Mouse (Mus musculus) limb, embryonic 14.5 days (tissue): ENCODE results near the gene Dnajc5g. TPM values are rescaled to one million over a fixed set of nuclear protein-coding genes. Genes with fewer than 3 reads are reported as not detected.

ENCODE experiments used
- ATAC-seq: fragments of 200-750 bp; cut with Nextera tagmentation; 2 replicates; pipeline ENCODE4 v1.8.0; 2017; ENCODE audit warnings: low read depth, moderate number of reproducible peaks, moderate TSS enrichment; ENCODE audit not compliant: low FRiP score
- DNase-seq: peaks from one replicate; pipeline ENCODE4 v3.0.0-alpha.2; 2015; ENCODE audit warnings: low spot score
- H3K27ac ChIP-seq: fragments of 300-500 bp; sonication (generic); replicated peaks from 2 replicates; pipeline ENCODE4 v1.5.1; 2014; ENCODE audit warnings: low read depth, mild to moderate bottlenecking, low read length, moderate library complexity, mixed read lengths
- H3K27me3 ChIP-seq: fragments of 300-500 bp; sonication (generic); 2 replicates; pipeline ENCODE4 v1.6.1; 2014; ENCODE audit warnings: low read length, mixed read lengths; ENCODE audit not compliant: control insufficient read depth, insufficient read depth
- H3K36me3 ChIP-seq: fragments of 300-500 bp; sonication (generic); 2 replicates; pipeline ENCODE4 v1.6.1; 2014; ENCODE audit warnings: mild to moderate bottlenecking, low read length, moderate library complexity, mixed read lengths; ENCODE audit not compliant: control insufficient read depth, insufficient read depth
- H3K4me1 ChIP-seq: fragments of 300-500 bp; sonication (generic); 2 replicates; pipeline ENCODE4 v1.6.1; 2014; ENCODE audit warnings: antibody characterized with exemption, low read length, mixed read lengths; ENCODE audit not compliant: control insufficient read depth, insufficient read depth
- H3K4me2 ChIP-seq: fragments of 300-500 bp; sonication (generic); replicated peaks from 2 replicates; pipeline ENCODE4 v1.6.1; 2014; ENCODE audit warnings: low read depth, mild to moderate bottlenecking, low read length, moderate library complexity; ENCODE audit not compliant: severe bottlenecking
- H3K4me3 ChIP-seq: fragments of 300-500 bp; sonication (generic); replicated peaks from 2 replicates; pipeline ENCODE4 v1.5.1; 2014; ENCODE audit warnings: low read length
- H3K9ac ChIP-seq: fragments of 300-500 bp; sonication (generic); 2 replicates; pipeline ENCODE4 v1.6.1; 2014; ENCODE audit warnings: mild to moderate bottlenecking, low read depth, low read length, moderate library complexity; ENCODE audit not compliant: severe bottlenecking
- H3K9me3 ChIP-seq: fragments of 300-500 bp; sonication (generic); 2 replicates; pipeline ENCODE4 v1.6.1; 2016; ENCODE audit warnings: low read length; ENCODE audit not compliant: control insufficient read depth
- POLR2A ChIP-seq: fragments of 200-500 bp; IDR thresholded peaks from 2 replicates; pipeline ENCODE4 v1.8.0; 2012; ENCODE audit warnings: inconsistent platforms, mild to moderate bottlenecking, moderate library complexity, borderline replicate concordance; ENCODE audit not compliant: insufficient read depth, insufficient read length; ENCODE audit errors: extremely low read depth
- WGBS: fragments of 180-500 bp; shearing (Covaris S2); extraction: QIAGEN DNeasy Blood & Tissue Kit; methylation state at CpG from one replicate; pipeline ENCODE4 v1.1.7; 2014; 5-methylcytosine and 5-hydroxymethylcytosine counted together
- polyA plus RNA-seq, 2 experiments: library from polyadenylated mRNA; depleted of rRNA in 1 of 2; stranded (reverse) in 1 of 2; unstranded in 1 of 2; fragments of >200 nt; fragmentation: Nextera tagmentation in 1 of 2; extraction: Ambion mirVana in 1 of 2; gene quantifications; 2 replicates each; pipeline versions ENCODE4 v1.2.1 to v1.2.3; 2012 to 2014

Gene Dnajc5g
- polyA plus RNA-seq, 2 experiments, result not detected

DNA sequence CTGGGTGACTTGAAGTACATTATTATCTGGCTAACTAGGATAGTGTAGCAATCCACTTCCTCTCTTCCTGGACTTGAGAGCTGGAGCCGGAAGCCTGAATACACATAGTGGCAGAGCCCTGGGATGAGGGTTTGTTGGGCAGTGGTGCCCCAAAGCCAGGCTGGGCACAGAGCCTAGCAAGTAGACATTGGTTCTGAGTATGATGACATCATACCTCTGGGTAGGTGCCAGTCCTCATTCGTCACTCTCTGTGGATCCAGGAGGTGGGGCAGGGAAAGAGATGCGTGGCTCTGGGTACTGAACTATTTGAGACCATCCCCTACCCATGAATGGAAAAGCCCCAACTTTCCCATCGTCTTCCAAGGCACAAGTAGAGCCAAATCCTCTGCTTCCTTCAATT is 43.7 kb downstream of the Dnajc5g start:
- Histone ChIP-seq H3K4me2 (no peak overlapping the region), H3K4me3 (no peak overlapping the region), H3K27ac (no peak overlapping the region), H3K9ac (no peak overlapping the region), H3K27me3 (no peaks in the 10 kb centered on the region), H3K4me1 (peaks cover 4% of the 10 kb centered on the region; the same call in 1 of the 2 replicates), H3K9me3 (no peaks in the 10 kb centered on the region), H3K36me3 (peaks cover 20% of the 10 kb centered on the region)
- TF ChIP-seq POLR2A, result no peak
- ATAC-seq, result no peak
- 91% methylated on average over 4 of the region's 4 CpGs for WGBS
- DNase-seq, result no peak

GRCm38 (mm10) chr5:31151746-31152145 is 45.7 kb downstream of the Dnajc5g start:
- peaks cover 5% of the 10 kb centered on the region; the same call in 1 of the 2 replicates for H3K4me1 ChIP-seq
- no peak overlapping the region for H3K4me2 ChIP-seq
- no peak overlapping the region for H3K9ac ChIP-seq
- no peak overlapping the region for H3K27ac ChIP-seq
- no peaks in the 10 kb centered on the region for H3K27me3 ChIP-seq
- no peak for DNase-seq
- H3K36me3 ChIP-seq, result peaks cover 23% of the 10 kb centered on the region; the same call in 1 of the 2 replicates
- ATAC-seq, result no peak
- no peaks in the 10 kb centered on the region for H3K9me3 ChIP-seq
- no peak overlapping the region for H3K4me3 ChIP-seq
- 91% methylated on average over 3 of the region's 3 CpGs for WGBS
- no peak for TF ChIP-seq POLR2A

- ATAC-seq (no peak), DNase-seq (no peak)
- no peaks in the 10 kb centered on the region for H3K9me3 ChIP-seq
- no peaks in the 10 kb centered on the region for H3K27me3 ChIP-seq
- peaks cover 5% of the 10 kb centered on the region; the same call in 1 of the 2 replicates for H3K4me1 ChIP-seq
- peak overlapping the region; percentile 53 for H3K9ac ChIP-seq
- no peak for TF ChIP-seq POLR2A
- peak overlapping the region; percentile 60 for H3K4me2 ChIP-seq
- peaks cover 30% of the 10 kb centered on the region for H3K36me3 ChIP-seq
- peak overlapping the region; percentile 51 for H3K4me3 ChIP-seq
- H3K27ac ChIP-seq, result no peak overlapping the region
- 46% methylated on average over 6 of the region's 6 CpGs for WGBS
Observed at GRCm38 (mm10) chr5:31153516-31154151, 47.5 kb downstream of the Dnajc5g start.

DNA sequence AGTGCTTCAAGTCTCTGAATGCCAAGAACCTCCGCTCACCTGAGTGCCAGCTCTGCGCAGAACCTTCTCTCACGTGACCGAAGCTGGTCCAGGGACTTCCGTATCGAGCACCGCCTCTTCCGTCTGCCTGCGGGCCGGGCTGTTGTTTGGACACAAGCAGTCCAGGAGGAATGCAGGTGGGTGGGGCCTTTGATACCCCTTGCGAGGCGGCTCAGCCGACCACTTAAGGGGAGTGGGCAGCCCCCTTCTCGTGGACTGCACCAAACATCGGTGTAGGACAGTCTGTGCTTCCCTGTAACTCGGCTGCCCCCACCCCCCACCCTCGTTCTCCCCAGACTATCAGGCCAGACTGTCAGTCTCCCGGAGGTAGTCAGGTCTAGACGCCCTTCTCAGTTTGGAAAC is 48.1 kb downstream of the Dnajc5g start, which contains the start of gene Mpv17:
TSS of gene Mpv17 (minus strand) at position 100 of the 402 bp plus-strand sequence.
- ATAC-seq (peak; percentile 94), DNase-seq (peak; percentile 86)
- Histone ChIP-seq H3K36me3 (peaks cover 35% of the 10 kb centered on the region), H3K27me3 (no peaks in the 10 kb centered on the region), H3K9me3 (no peaks in the 10 kb centered on the region), H3K9ac (peak within 1 kb of the TSS; percentile 53), H3K4me2 (peak within 1 kb of the TSS; percentile 60), H3K4me1 (peaks cover 5% of the 10 kb centered on the region; the same call in 1 of the 2 replicates), H3K4me3 (peak within 1 kb of the TSS; percentile 51), H3K27ac (peak within 1 kb of the TSS; percentile 67)
- 2% methylated on average over 19 of the region's 19 CpGs for WGBS
- TF ChIP-seq POLR2A, result peak; percentile 79; the same call in 1 of the 2 replicates

Other genes with a start within 250 kb of the Dnajc5g start
- 115 and 152 TPM in 2 replicates for gene Tmem214, start 238.3 kb upstream of the Dnajc5g start, polyA plus RNA-seq (2012; rRNA removed)
- 80.7 and 81.8 TPM in 2 replicates for gene Tmem214, start 238.3 kb upstream of the Dnajc5g start, polyA plus RNA-seq (2014; fragmentation: Nextera tagmentation; extraction: Ambion mirVana)
- gene Agbl5, start 217.6 kb upstream of the Dnajc5g start, polyA plus RNA-seq (2012; rRNA removed), result 61.9 and 78.3 TPM in 2 replicates
- gene Agbl5, start 217.6 kb upstream of the Dnajc5g start, polyA plus RNA-seq (2014; fragmentation: Nextera tagmentation; extraction: Ambion mirVana), result 27.7 and 32.2 TPM in 2 replicates
- gene Ost4, start 198.5 kb upstream of the Dnajc5g start, polyA plus RNA-seq (2012; rRNA removed), result 364 and 388 TPM in 2 replicates
- 502 and 567 TPM in 2 replicates for gene Ost4, start 198.5 kb upstream of the Dnajc5g start, polyA plus RNA-seq (2014; fragmentation: Nextera tagmentation; extraction: Ambion mirVana)
- gene Emilin1, start 192.9 kb upstream of the Dnajc5g start, polyA plus RNA-seq (2012; rRNA removed), result 222 and 268 TPM in 2 replicates
- gene Emilin1, start 192.9 kb upstream of the Dnajc5g start, polyA plus RNA-seq (2014; fragmentation: Nextera tagmentation; extraction: Ambion mirVana), result 191 and 204 TPM in 2 replicates
- 29.5 and 37.8 TPM in 2 replicates for gene Khk, start 184.9 kb upstream of the Dnajc5g start, polyA plus RNA-seq (2012; rRNA removed)
- gene Khk, start 184.9 kb upstream of the Dnajc5g start, polyA plus RNA-seq (2014; fragmentation: Nextera tagmentation; extraction: Ambion mirVana), result 29.7 and 31.3 TPM in 2 replicates
- gene Cgref1, start 160.7 kb upstream of the Dnajc5g start, polyA plus RNA-seq (2012; rRNA removed), result 19.8 and 21.5 TPM in 2 replicates
- 15.1 and 20.9 TPM in 2 replicates for gene Cgref1, start 160.7 kb upstream of the Dnajc5g start, polyA plus RNA-seq (2014; fragmentation: Nextera tagmentation; extraction: Ambion mirVana)
- gene Preb, start 145.9 kb upstream of the Dnajc5g start, polyA plus RNA-seq (2012; rRNA removed), result 259 and 349 TPM in 2 replicates
- 91.1 and 98.9 TPM in 2 replicates for gene Preb, start 145.9 kb upstream of the Dnajc5g start, polyA plus RNA-seq (2014; fragmentation: Nextera tagmentation; extraction: Ambion mirVana)
- gene Tcf23, start 137.6 kb upstream of the Dnajc5g start, polyA plus RNA-seq (2012; rRNA removed), result 0.05 TPM in 1 of 2 replicates, not detected in the other
- gene Tcf23, start 137.6 kb upstream of the Dnajc5g start, polyA plus RNA-seq (2014; fragmentation: Nextera tagmentation; extraction: Ambion mirVana), result not detected in 2 replicates
- 134 and 151 TPM in 2 replicates for gene Atraid, start 58.0 kb upstream of the Dnajc5g start, polyA plus RNA-seq (2012; rRNA removed)
- gene Atraid, start 58.0 kb upstream of the Dnajc5g start, polyA plus RNA-seq (2014; fragmentation: Nextera tagmentation; extraction: Ambion mirVana), result 190 and 200 TPM in 2 replicates
- 25.3 and 33.9 TPM in 2 replicates for gene Slc5a6, start 57.4 kb upstream of the Dnajc5g start, polyA plus RNA-seq (2012; rRNA removed)
- gene Slc5a6, start 57.4 kb upstream of the Dnajc5g start, polyA plus RNA-seq (2014; fragmentation: Nextera tagmentation; extraction: Ambion mirVana), result 11.0 and 11.4 TPM in 2 replicates
- 49.1 and 62.5 TPM in 2 replicates for gene Cad, start 51.5 kb upstream of the Dnajc5g start, polyA plus RNA-seq (2012; rRNA removed)
- gene Cad, start 51.5 kb upstream of the Dnajc5g start, polyA plus RNA-seq (2014; fragmentation: Nextera tagmentation; extraction: Ambion mirVana), result 28.3 and 29.4 TPM in 2 replicates
- gene Slc30a3, start 2.0 kb downstream of the Dnajc5g start, polyA plus RNA-seq (2012; rRNA removed), result 0.82 and 0.86 TPM in 2 replicates
- 0.53 and 0.91 TPM in 2 replicates for gene Slc30a3, start 2.0 kb downstream of the Dnajc5g start, polyA plus RNA-seq (2014; fragmentation: Nextera tagmentation; extraction: Ambion mirVana)
- gene Trim54, start 10.4 kb downstream of the Dnajc5g start, polyA plus RNA-seq (2012; rRNA removed), result 8.1 and 8.7 TPM in 2 replicates
- 4.9 and 6.2 TPM in 2 replicates for gene Trim54, start 10.4 kb downstream of the Dnajc5g start, polyA plus RNA-seq (2014; fragmentation: Nextera tagmentation; extraction: Ambion mirVana)
- 0.16 TPM in 1 of 2 replicates, not detected in the other for gene Ucn, start 32.5 kb downstream of the Dnajc5g start, polyA plus RNA-seq (2012; rRNA removed)
- 0.46 TPM in 1 of 2 replicates, not detected in the other for gene Ucn, start 32.5 kb downstream of the Dnajc5g start, polyA plus RNA-seq (2014; fragmentation: Nextera tagmentation; extraction: Ambion mirVana)
- 78.5 and 103 TPM in 2 replicates for gene Mpv17, start 48.0 kb downstream of the Dnajc5g start, polyA plus RNA-seq (2012; rRNA removed)
- gene Mpv17, start 48.0 kb downstream of the Dnajc5g start, polyA plus RNA-seq (2014; fragmentation: Nextera tagmentation; extraction: Ambion mirVana), result 49.4 and 61.8 TPM in 2 replicates
- gene Gm29609, start 73.6 kb downstream of the Dnajc5g start, polyA plus RNA-seq (2012; rRNA removed), result 3.9 and 4.3 TPM in 2 replicates
- 0.70 and 0.96 TPM in 2 replicates for gene Gm29609, start 73.6 kb downstream of the Dnajc5g start, polyA plus RNA-seq (2014; fragmentation: Nextera tagmentation; extraction: Ambion mirVana)
- 130 and 143 TPM in 2 replicates for gene Gtf3c2, start 73.9 kb downstream of the Dnajc5g start, polyA plus RNA-seq (2012; rRNA removed)
- 47.1 and 66.2 TPM in 2 replicates for gene Gtf3c2, start 73.9 kb downstream of the Dnajc5g start, polyA plus RNA-seq (2014; fragmentation: Nextera tagmentation; extraction: Ambion mirVana)
- gene Snx17, start 86.9 kb downstream of the Dnajc5g start, polyA plus RNA-seq (2012; rRNA removed), result 108 and 120 TPM in 2 replicates
- 139 and 144 TPM in 2 replicates for gene Snx17, start 86.9 kb downstream of the Dnajc5g start, polyA plus RNA-seq (2014; fragmentation: Nextera tagmentation; extraction: Ambion mirVana)
- gene Eif2b4, start 87.1 kb downstream of the Dnajc5g start, polyA plus RNA-seq (2012; rRNA removed), result 46.9 and 49.3 TPM in 2 replicates
- gene Eif2b4, start 87.1 kb downstream of the Dnajc5g start, polyA plus RNA-seq (2014; fragmentation: Nextera tagmentation; extraction: Ambion mirVana), result 67.5 and 68.5 TPM in 2 replicates
- 58.8 and 77.1 TPM in 2 replicates for gene Zfp513, start 96.0 kb downstream of the Dnajc5g start, polyA plus RNA-seq (2012; rRNA removed)
- gene Zfp513, start 96.0 kb downstream of the Dnajc5g start, polyA plus RNA-seq (2014; fragmentation: Nextera tagmentation; extraction: Ambion mirVana), result 6.8 and 8.0 TPM in 2 replicates
- 91.2 and 118 TPM in 2 replicates for gene Ppm1g, start 114.4 kb downstream of the Dnajc5g start, polyA plus RNA-seq (2012; rRNA removed)
- gene Ppm1g, start 114.4 kb downstream of the Dnajc5g start, polyA plus RNA-seq (2014; fragmentation: Nextera tagmentation; extraction: Ambion mirVana), result 98.8 and 111 TPM in 2 replicates
- gene Nrbp1, start 134.6 kb downstream of the Dnajc5g start, polyA plus RNA-seq (2012; rRNA removed), result 161 and 181 TPM in 2 replicates
- gene Nrbp1, start 134.6 kb downstream of the Dnajc5g start, polyA plus RNA-seq (2014; fragmentation: Nextera tagmentation; extraction: Ambion mirVana), result 157 and 166 TPM in 2 replicates
- gene Gm9970, start 134.9 kb downstream of the Dnajc5g start, polyA plus RNA-seq (2012; rRNA removed), result 0.15 TPM in 1 of 2 replicates, not detected in the other
- gene Gm9970, start 134.9 kb downstream of the Dnajc5g start, polyA plus RNA-seq (2014; fragmentation: Nextera tagmentation; extraction: Ambion mirVana), result 0.40 TPM in 1 of 2 replicates, not detected in the other
- 25.2 and 31.4 TPM in 2 replicates for gene Krtcap3, start 145.4 kb downstream of the Dnajc5g start, polyA plus RNA-seq (2012; rRNA removed)
- 10.2 and 16.4 TPM in 2 replicates for gene Krtcap3, start 145.4 kb downstream of the Dnajc5g start, polyA plus RNA-seq (2014; fragmentation: Nextera tagmentation; extraction: Ambion mirVana)
- 53.3 and 64.2 TPM in 2 replicates for gene Ift172, start 184.8 kb downstream of the Dnajc5g start, polyA plus RNA-seq (2012; rRNA removed)
- gene Ift172, start 184.8 kb downstream of the Dnajc5g start, polyA plus RNA-seq (2014; fragmentation: Nextera tagmentation; extraction: Ambion mirVana), result 41.6 and 46.1 TPM in 2 replicates
- 174 and 211 TPM in 2 replicates for gene Fndc4, start 189.8 kb downstream of the Dnajc5g start, polyA plus RNA-seq (2012; rRNA removed)
- 93.9 and 101 TPM in 2 replicates for gene Fndc4, start 189.8 kb downstream of the Dnajc5g start, polyA plus RNA-seq (2014; fragmentation: Nextera tagmentation; extraction: Ambion mirVana)
- gene Gckr, start 191.2 kb downstream of the Dnajc5g start, polyA plus RNA-seq (2012; rRNA removed), result 0.47 and 1.2 TPM in 2 replicates
- 0.36 TPM in 1 of 2 replicates, not detected in the other for gene Gckr, start 191.2 kb downstream of the Dnajc5g start, polyA plus RNA-seq (2014; fragmentation: Nextera tagmentation; extraction: Ambion mirVana)